Mouse (Mus musculus) thymus, adult 2 months (tissue): ENCODE measurements around the gene Chsy1. TPM values are rescaled to one million over a fixed set of nuclear protein-coding genes. Genes with fewer than 3 reads are reported as not detected.

ENCODE experiments used
- DNase-seq: peaks from one replicate; pipeline ENCODE4 v3.0.0; 2021
- H3K27ac ChIP-seq: fragments of 200-500 bp; 2 replicates; pipeline ENCODE4 v1.5.1; 2012; ENCODE audit warnings: low read length, control low read depth; ENCODE audit not compliant: control insufficient read depth, insufficient read depth
- H3K27me3 ChIP-seq: fragments of 200-500 bp; 2 replicates; pipeline ENCODE4 v1.6.1; 2012; ENCODE audit warnings: mild to moderate bottlenecking, low read length, moderate library complexity, mixed read lengths; ENCODE audit not compliant: control insufficient read depth, insufficient read depth
- H3K36me3 ChIP-seq: fragments of 200-500 bp; 2 replicates; pipeline ENCODE4 v1.6.1; 2012; ENCODE audit warnings: mild to moderate bottlenecking, low read length, moderate library complexity; ENCODE audit not compliant: control insufficient read depth, insufficient read depth
- H3K4me1 ChIP-seq: fragments of 200-500 bp; replicated peaks from 2 replicates; pipeline ENCODE4 v1.6.1; 2012; ENCODE audit warnings: low read length; ENCODE audit not compliant: control insufficient read depth, insufficient read depth
- H3K4me3 ChIP-seq: fragments of 200-500 bp; 2 replicates; pipeline ENCODE4 v1.5.1; 2012; ENCODE audit warnings: mild to moderate bottlenecking, low read length, control low read depth, moderate library complexity; ENCODE audit not compliant: control insufficient read depth, insufficient read depth
- CTCF ChIP-seq: fragments of 200-500 bp; IDR thresholded peaks from 2 replicates; pipeline ENCODE4 v1.5.1; 2012; ENCODE audit warnings: mild to moderate bottlenecking, control low read depth, low read length, moderate library complexity, borderline replicate concordance; ENCODE audit not compliant: control insufficient read depth, poor library complexity, insufficient read depth; ENCODE audit errors: extremely low read depth
- POLR2A ChIP-seq: fragments of 200-500 bp; IDR thresholded peaks from 2 replicates; pipeline ENCODE4 v1.6.1; 2012; ENCODE audit warnings: mild to moderate bottlenecking, low read length, control low read depth, moderate library complexity; ENCODE audit not compliant: control insufficient read depth, poor library complexity, insufficient read depth; ENCODE audit errors: extremely low read depth
- WGBS: fragments of 180-500 bp; shearing (Covaris S2); methylation state at CpG from one replicate; pipeline ENCODE4 v1.1.7; 2018; 5-methylcytosine and 5-hydroxymethylcytosine counted together
- polyA plus RNA-seq: library from polyadenylated mRNA; depleted of rRNA; stranded (reverse); fragments of >200 nt; gene quantifications from 2 replicates; pipeline ENCODE4 v1.2.3, GENCODE M21; 2012

The Chsy1 gene
- polyA plus RNA-seq, 1 experiment, result 6.6 TPM

- Histone ChIP-seq H3K27ac (no peak overlapping the region), H3K4me3 (no peak overlapping the region), H3K4me1 (peaks cover 7% of the 10 kb centered on the region), H3K27me3 (no peaks in the 10 kb centered on the region), H3K36me3 (no peaks in the 10 kb centered on the region)
- WGBS, result 85% methylated on average over 11 of the region's 11 CpGs
- TF ChIP-seq CTCF (no peak), POLR2A (no peak)
- DNase-seq, result no peak
Observed at GRCm38 (mm10) chr7:66107206-66107605, 2.1 kb upstream of the Chsy1 start.

- H3K4me3 ChIP-seq, result no peak overlapping the region
- no peaks in the 10 kb centered on the region for H3K27me3 ChIP-seq
- H3K36me3 ChIP-seq, result no peaks in the 10 kb centered on the region
- TF ChIP-seq POLR2A (no peak), CTCF (no peak)
- H3K4me1 ChIP-seq, result peaks cover 7% of the 10 kb centered on the region
- no peak for DNase-seq
- no peak overlapping the region for H3K27ac ChIP-seq
- 19% methylated on average over 7 of the region's 7 CpGs for WGBS
Observed at GRCm38 (mm10) chr7:66107930-66108329, 1.4 kb upstream of the Chsy1 start.

- Histone ChIP-seq H3K36me3 (no peaks in the 10 kb centered on the region), H3K4me3 (peak overlapping the region; percentile 48), H3K4me1 (peaks cover 12% of the 10 kb centered on the region), H3K27me3 (no peaks in the 10 kb centered on the region), H3K27ac (no peak overlapping the region)
- TF ChIP-seq CTCF, result peak; percentile 51; the same call in 1 of the 2 replicates
- no peak for TF ChIP-seq POLR2A
- DNase-seq, result peak; percentile 66
- 7% methylated on average over 76 of the region's 77 CpGs for WGBS
Observed at GRCm38 (mm10) chr7:66109855-66110635, 730 bp downstream of the Chsy1 start.

GRCm38 (mm10) chr7:66110636-66111112, 1.4 kb downstream of the Chsy1 start:
- no peak overlapping the region for H3K4me3 ChIP-seq
- no peak for TF ChIP-seq POLR2A
- TF ChIP-seq CTCF, result no peak
- no peaks in the 10 kb centered on the region for H3K27me3 ChIP-seq
- peak; percentile 21 for DNase-seq
- no peak overlapping the region for H3K27ac ChIP-seq
- no peaks in the 10 kb centered on the region for H3K36me3 ChIP-seq
- H3K4me1 ChIP-seq, result peaks cover 13% of the 10 kb centered on the region
- WGBS, result 6% methylated on average over 10 of the region's 10 CpGs

GRCm38 (mm10) chr7:66111211-66111610, 1.9 kb downstream of the Chsy1 start:
- Histone ChIP-seq H3K4me1 (peaks cover 18% of the 10 kb centered on the region), H3K27me3 (no peaks in the 10 kb centered on the region), H3K4me3 (no peak overlapping the region), H3K36me3 (no peaks in the 10 kb centered on the region), H3K27ac (no peak overlapping the region)
- TF ChIP-seq CTCF, result no peak
- no peak for TF ChIP-seq POLR2A
- no peak for DNase-seq
- 86% methylated on average over 10 of the region's 10 CpGs for WGBS

- Histone ChIP-seq H3K27ac (no peak overlapping the region), H3K36me3 (no peaks in the 10 kb centered on the region), H3K27me3 (no peaks in the 10 kb centered on the region), H3K4me3 (no peak overlapping the region), H3K4me1 (peaks cover 32% of the 10 kb centered on the region)
- TF ChIP-seq POLR2A (no peak), CTCF (no peak)
- 94% methylated on average over 3 of the region's 3 CpGs for WGBS
- DNase-seq, result no peak
Observed at GRCm38 (mm10) chr7:66113561-66113960, 4.2 kb downstream of the Chsy1 start.

GRCm38 (mm10) chr7:66115821-66116343, 6.6 kb downstream of the Chsy1 start:
- H3K27ac ChIP-seq, result no peak overlapping the region
- 32% methylated on average over 11 of the region's 11 CpGs for WGBS
- DNase-seq, result no peak
- TF ChIP-seq POLR2A (no peak), CTCF (no peak)
- no peaks in the 10 kb centered on the region for H3K27me3 ChIP-seq
- H3K4me1 ChIP-seq, result peaks cover 26% of the 10 kb centered on the region
- no peaks in the 10 kb centered on the region for H3K36me3 ChIP-seq
- no peak overlapping the region for H3K4me3 ChIP-seq
